Mouse (Mus musculus) heart, adult 9 months (tissue): ENCODE results near the gene Nos1.

ENCODE experiments used
- DNase-seq, 2 experiments: peaks; one replicate each; pipeline ENCODE4 v3.0.0; 2022; ENCODE audit warnings: low spot score in 2 of 2

The Nos1 gene

GRCm38 (mm10) chr5:117955675-117956420 is 175.0 kb downstream of the Nos1 start:
- DNase-seq = peak in 1 of 2 experiments; percentile 15

- DNase-seq = no peak
These were observed 183.9 kb downstream of the Nos1 start for GRCm38 (mm10) chr5:117964750-117965149.

GRCm38 (mm10) chr5:117966956-117967355 is 186.1 kb downstream of the Nos1 start:
- DNase-seq = no peak

GRCm38 (mm10) chr5:117967659-117968069 is 186.8 kb downstream of the Nos1 start:
- no peak for DNase-seq

GRCm38 (mm10) chr5:117969681-117970427 is 189.0 kb downstream of the Nos1 start:
- no peak for DNase-seq

GRCm38 (mm10) chr5:117976263-117976656 is 195.4 kb downstream of the Nos1 start:
- DNase-seq = no peak

- peak; percentile 96 to 98 for DNase-seq
These were observed 196.0 kb downstream of the Nos1 start, which contains the start of gene Fbxo21 for GRCm38 (mm10) chr5:117976657-117977500. TSS of gene Fbxo21 (plus strand) at chr5:117976730.

GRCm38 (mm10) chr5:117977501-117978158 is 196.8 kb downstream of the Nos1 start:
- DNase-seq = no peak

- DNase-seq = no peak
These were observed 197.4 kb downstream of the Nos1 start for GRCm38 (mm10) chr5:117978159-117978697.

- no peak for DNase-seq
These were observed 198.2 kb downstream of the Nos1 start for GRCm38 (mm10) chr5:117979082-117979481.

- DNase-seq = no peak
These were observed 200.1 kb downstream of the Nos1 start for GRCm38 (mm10) chr5:117980921-117981320.

GRCm38 (mm10) chr5:117981943-117982342 is 201.1 kb downstream of the Nos1 start:
- DNase-seq = no peak

- DNase-seq = no peak
These were observed 205.5 kb downstream of the Nos1 start for GRCm38 (mm10) chr5:117986327-117986726.

GRCm38 (mm10) chr5:117987891-117988290 is 207.1 kb downstream of the Nos1 start:
- DNase-seq = no peak

- no peak for DNase-seq
These were observed 207.5 kb downstream of the Nos1 start for GRCm38 (mm10) chr5:117988367-117988766.

- DNase-seq = peak; percentile 56 to 68
These were observed 208.9 kb downstream of the Nos1 start for GRCm38 (mm10) chr5:117989773-117990172.

- no peak for DNase-seq
These were observed 210.1 kb downstream of the Nos1 start for GRCm38 (mm10) chr5:117990957-117991356.

- DNase-seq = no peak
These were observed 212.7 kb downstream of the Nos1 start for GRCm38 (mm10) chr5:117993550-117993949.

GRCm38 (mm10) chr5:117995372-117995901 is 214.6 kb downstream of the Nos1 start:
- no peak for DNase-seq

GRCm38 (mm10) chr5:117995911-117996310 is 215.1 kb downstream of the Nos1 start:
- DNase-seq = no peak

- DNase-seq = no peak
These were observed 215.7 kb downstream of the Nos1 start for GRCm38 (mm10) chr5:117996581-117996980.
